Mouse (Mus musculus) ES-E14 (cell line): ENCODE measurements around the gene Scarf1. TPM values are rescaled to one million over a fixed set of nuclear protein-coding genes. Genes with fewer than 3 reads are reported as not detected.

Experiments
- DNase-seq: peaks from one replicate; pipeline ENCODE4 v3.0.0-alpha.2; 2013; ENCODE audit warnings: low read depth, low spot score
- H3K27ac ChIP-seq: 2 replicates; pipeline ENCODE4 v1.5.1; 2012; ENCODE audit warnings: low read depth, mild to moderate bottlenecking, low read length, moderate library complexity, mixed read lengths; ENCODE audit not compliant: poor library complexity, insufficient read depth, severe bottlenecking
- H3K36me3 ChIP-seq: 2 replicates; pipeline ENCODE4 v1.6.1; 2012; ENCODE audit warnings: mild to moderate bottlenecking, low read length, moderate library complexity, mixed read lengths; ENCODE audit not compliant: control insufficient read depth, poor library complexity, insufficient read depth, severe bottlenecking
- H3K4me1 ChIP-seq, 2 experiments: fragments of 150-350 bp in 1 of 2; sonication (generic) in 1 of 2; 2 replicates each; pipeline ENCODE4 v1.6.1; 2012; ENCODE audit warnings: low read length in 2 of 2, mild to moderate bottlenecking in 1 of 2, mixed read lengths in 1 of 2; ENCODE audit not compliant: control insufficient read depth in 2 of 2, insufficient read depth in 2 of 2, poor library complexity in 1 of 2
- H3K4me3 ChIP-seq, 2 experiments: fragments of 150-350 bp in 1 of 2; sonication (generic) in 1 of 2; 2 replicates each; pipeline ENCODE4 v1.5.1; 2012; ENCODE audit warnings: low read length in 2 of 2, low read depth in 1 of 2, mild to moderate bottlenecking in 1 of 2, mixed read lengths in 1 of 2; ENCODE audit not compliant: insufficient read depth in 1 of 2, poor library complexity in 1 of 2, severe bottlenecking in 1 of 2
- H3K9ac ChIP-seq: 2 replicates; pipeline ENCODE4 v1.6.1; 2012; ENCODE audit warnings: low read depth, mild to moderate bottlenecking, low read length, mixed read lengths; ENCODE audit not compliant: poor library complexity, insufficient read depth, severe bottlenecking
- H3K9me3 ChIP-seq: fragments of 150-350 bp; sonication (generic); 2 replicates; pipeline ENCODE4 v1.6.1; 2012; ENCODE audit warnings: low read depth, mild to moderate bottlenecking, low read length; ENCODE audit not compliant: control insufficient read depth, insufficient read depth
- CHD2 ChIP-seq: IDR thresholded peaks from 2 replicates; pipeline ENCODE4 v1.6.1; 2014; ENCODE audit warnings: mild to moderate bottlenecking, low read depth, low read length, inconsistent platforms
- HCFC1 ChIP-seq: IDR thresholded peaks from 2 replicates; pipeline ENCODE4 v1.6.1; 2012; ENCODE audit warnings: low read length, inconsistent platforms, borderline replicate concordance; ENCODE audit not compliant: insufficient read depth
- MAFK ChIP-seq: IDR thresholded peaks from 2 replicates; pipeline ENCODE4 v1.6.1; 2014; ENCODE audit warnings: mild to moderate bottlenecking, low read depth, low read length, inconsistent platforms; ENCODE audit not compliant: insufficient read depth
- ZC3H11A ChIP-seq: IDR thresholded peaks from 2 replicates; pipeline ENCODE4 v1.6.1; 2012; ENCODE audit warnings: low read depth, mild to moderate bottlenecking, inconsistent platforms, low read length, borderline replicate concordance
- ZNF384 ChIP-seq: IDR thresholded peaks from 2 replicates; pipeline ENCODE4 v1.6.1; 2012; ENCODE audit warnings: low read depth, low read length, inconsistent platforms
- in situ Hi-C, 2 experiments: fragments of 600-800 bp; cut with MboI; formaldehyde crosslinking; loops; one replicate each; pipeline ENCODE4 v1.15.1; 2025; ENCODE audit warnings: low sequenced_read_pairs in 2 of 2, inconsistent platforms in 1 of 2; ENCODE audit not compliant: unreplicated experiment in 2 of 2
- total RNA-seq: library from RNA; depleted of rRNA; stranded (reverse); fragments of 300-350 nt; gene quantifications from 2 replicates; pipeline ENCODE4 v1.2.3, GENCODE M21; 2012; rRNA removed

The Scarf1 gene
- total RNA-seq, 1 experiment = 3.1 TPM

DNA sequence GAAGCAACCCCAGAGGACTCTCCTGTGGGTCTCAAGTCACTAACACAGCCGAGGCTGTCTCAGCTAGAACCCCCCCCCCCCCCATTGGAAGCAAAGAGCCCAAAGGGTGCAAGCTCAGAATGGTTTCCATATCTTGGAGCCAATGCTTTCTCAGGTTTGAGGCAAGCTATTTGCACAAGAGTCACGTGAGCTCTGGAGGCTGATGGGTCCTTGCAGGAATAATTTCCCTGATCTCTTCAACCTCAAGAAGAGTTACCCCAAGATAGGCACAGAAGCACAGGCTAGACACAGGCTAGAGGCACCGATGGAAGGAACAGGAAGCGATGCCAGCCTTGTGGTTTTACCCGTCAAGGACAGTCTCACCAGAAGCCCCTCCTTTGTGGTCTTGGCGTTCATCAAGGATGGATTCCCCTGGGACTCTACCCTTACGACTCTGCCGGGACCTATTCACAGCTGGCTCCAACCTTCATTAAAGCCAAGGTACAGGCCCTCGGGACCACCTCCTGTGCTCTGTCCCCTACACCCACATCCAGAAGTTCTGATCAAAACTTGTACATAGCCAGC lies 62.3 kb downstream of the Scarf1 start:
- no peak for DNase-seq
- peaks cover 0 to 6% of the 10 kb centered on the region in 2 experiments; a peak in 2 of 4 replicates for H3K4me1 ChIP-seq
- in situ Hi-C loops = no loop called here
- H3K9ac ChIP-seq = no peak overlapping the region
- no peaks in the 10 kb centered on the region; the same call in 1 of the 2 replicates for H3K36me3 ChIP-seq
- H3K27ac ChIP-seq = no peak overlapping the region
- TF ChIP-seq HCFC1 = no peak
- no peak for TF ChIP-seq ZC3H11A
- TF ChIP-seq CHD2 = no peak
- TF ChIP-seq ZNF384 = no peak
- no peak for TF ChIP-seq MAFK
- no peak overlapping the region for H3K4me3 ChIP-seq
- no peaks in the 10 kb centered on the region for H3K9me3 ChIP-seq

Other genes starting within 250 kb of the Scarf1 start
- gene Rpa1, start 165.2 kb upstream of the Scarf1 start, total RNA-seq = 193 and 317 TPM in 2 replicates
- gene Smyd4, start 165.1 kb upstream of the Scarf1 start, total RNA-seq = 27.0 and 28.3 TPM in 2 replicates
- 20.3 and 24.7 TPM in 2 replicates for gene Serpinf1, start 90.8 kb upstream of the Scarf1 start, total RNA-seq
- gene Serpinf2, start 73.9 kb upstream of the Scarf1 start, total RNA-seq = 0.27 TPM in 1 of 2 replicates, not detected in the other
- 8.5 and 11.8 TPM in 2 replicates for gene Wdr81, start 58.8 kb upstream of the Scarf1 start, total RNA-seq
- 5.9 and 6.6 TPM in 2 replicates for gene Tlcd2, start 51.8 kb upstream of the Scarf1 start, total RNA-seq
- gene Prpf8, start 26.7 kb upstream of the Scarf1 start, total RNA-seq = 256 and 338 TPM in 2 replicates
- 0.79 and 0.89 TPM in 2 replicates for gene Rilp, start 3.4 kb upstream of the Scarf1 start, total RNA-seq
- 24.8 and 32.5 TPM in 2 replicates for gene Slc43a2, start 18.2 kb downstream of the Scarf1 start, total RNA-seq
- 31.3 and 40.3 TPM in 2 replicates for gene Pitpna, start 74.6 kb downstream of the Scarf1 start, total RNA-seq
- 12.2 and 13.8 TPM in 2 replicates for gene Inpp5k, start 117.4 kb downstream of the Scarf1 start, total RNA-seq
- gene Myo1c, start 137.0 kb downstream of the Scarf1 start, total RNA-seq = 62.8 and 62.9 TPM in 2 replicates
- gene Crk, start 165.7 kb downstream of the Scarf1 start, total RNA-seq = 68.1 and 71.3 TPM in 2 replicates
- gene Ywhae, start 219.3 kb downstream of the Scarf1 start, total RNA-seq = 256 and 432 TPM in 2 replicates